Mouse (Mus musculus) stomach, embryonic 16.5 days (tissue): ENCODE measurements around the gene Pkn2. TPM values are rescaled to one million over a fixed set of nuclear protein-coding genes. Genes with fewer than 3 reads are reported as not detected.

Experiments used
- ATAC-seq: fragments of 200-750 bp; cut with Nextera tagmentation; 2 replicates; pipeline ENCODE4 v1.8.0; 2017; ENCODE audit warnings: moderate number of reproducible peaks, moderate TSS enrichment; ENCODE audit not compliant: insufficient read depth, low FRiP score
- H3K27ac ChIP-seq: fragments of 300-500 bp; sonication (generic); 2 replicates; pipeline ENCODE4 v1.5.1; 2014; ENCODE audit warnings: low read length
- H3K27me3 ChIP-seq: fragments of 300-500 bp; sonication (generic); 2 replicates; pipeline ENCODE4 v1.6.1; 2014; ENCODE audit warnings: low read length, control low read depth, mixed read lengths; ENCODE audit not compliant: control insufficient read depth, insufficient read depth
- H3K36me3 ChIP-seq: fragments of 300-500 bp; sonication (generic); 2 replicates; pipeline ENCODE4 v1.6.1; 2014; ENCODE audit warnings: low read length; ENCODE audit not compliant: control insufficient read depth, insufficient read depth
- H3K4me1 ChIP-seq: fragments of 300-500 bp; sonication (generic); 2 replicates; pipeline ENCODE4 v1.6.1; 2014; ENCODE audit warnings: low read length, control low read depth, mixed read lengths; ENCODE audit not compliant: control insufficient read depth, insufficient read depth
- H3K4me2 ChIP-seq: fragments of 300-500 bp; sonication (generic); 2 replicates; pipeline ENCODE4 v1.6.1; 2014; ENCODE audit warnings: low read depth, low read length, mixed read lengths
- H3K4me3 ChIP-seq: fragments of 300-500 bp; sonication (generic); replicated peaks from 2 replicates; pipeline ENCODE4 v1.5.1; 2014; ENCODE audit warnings: mild to moderate bottlenecking, low read length
- H3K9ac ChIP-seq: fragments of 300-500 bp; sonication (generic); 2 replicates; pipeline ENCODE4 v1.6.1; 2014; ENCODE audit warnings: low read length
- H3K9me3 ChIP-seq: fragments of 300-500 bp; sonication (generic); replicated peaks from 2 replicates; pipeline ENCODE4 v1.6.1; 2016; ENCODE audit warnings: low read length, control low read depth; ENCODE audit not compliant: control insufficient read depth
- WGBS: fragments of 180-500 bp; shearing (Covaris S2); extraction: QIAGEN DNeasy Blood & Tissue Kit; methylation state at CpG from one replicate; pipeline ENCODE4 v1.1.7; 2014; 5-methylcytosine and 5-hydroxymethylcytosine counted together
- polyA plus RNA-seq: library from polyadenylated mRNA; unstranded; fragments of >200 nt; fragmentation: Nextera tagmentation; extraction: Ambion mirVana; gene quantifications from 2 replicates; pipeline ENCODE4 v1.2.1, GENCODE M21; 2015

Gene Pkn2
- polyA plus RNA-seq, 1 experiment from 2014 or later, result 33.8 TPM

GRCm38 (mm10) chr3:142760356-142760755 is 121.4 kb downstream of the Pkn2 start:
- Histone ChIP-seq H3K4me1 (no peaks in the 10 kb centered on the region), H3K36me3 (no peaks in the 10 kb centered on the region), H3K9ac (no peak overlapping the region), H3K4me2 (no peak overlapping the region), H3K9me3 (no peaks in the 10 kb centered on the region), H3K27me3 (no peaks in the 10 kb centered on the region), H3K4me3 (no peak overlapping the region), H3K27ac (no peak overlapping the region)
- WGBS, result 70% methylated on average over 6 of the region's 6 CpGs
- no peak for ATAC-seq

- 81% methylated on average over 7 of the region's 7 CpGs for WGBS
- no peak for ATAC-seq
- Histone ChIP-seq H3K36me3 (no peaks in the 10 kb centered on the region), H3K4me2 (no peak overlapping the region), H3K4me3 (no peak overlapping the region), H3K9ac (no peak overlapping the region), H3K9me3 (no peaks in the 10 kb centered on the region), H3K27ac (no peak overlapping the region), H3K4me1 (no peaks in the 10 kb centered on the region), H3K27me3 (no peaks in the 10 kb centered on the region)
These were observed 123.2 kb downstream of the Pkn2 start for GRCm38 (mm10) chr3:142758593-142758992.

GRCm38 (mm10) chr3:142757841-142758240 is 124.0 kb downstream of the Pkn2 start:
- H3K4me2 ChIP-seq, result no peak overlapping the region; the same call in 1 of the 2 replicates

GRCm38 (mm10) chr3:142755132-142755867 is 126.5 kb downstream of the Pkn2 start:
- ATAC-seq, result no peak
- no peaks in the 10 kb centered on the region for H3K4me1 ChIP-seq
- H3K27me3 ChIP-seq, result no peaks in the 10 kb centered on the region
- H3K27ac ChIP-seq, result no peak overlapping the region
- 77% methylated on average over 18 of the region's 18 CpGs for WGBS
- no peak overlapping the region for H3K4me3 ChIP-seq
- H3K4me2 ChIP-seq, result no peak overlapping the region
- no peak overlapping the region for H3K9ac ChIP-seq
- no peaks in the 10 kb centered on the region for H3K9me3 ChIP-seq
- no peaks in the 10 kb centered on the region for H3K36me3 ChIP-seq

More at GRCm38 (mm10) chr3:142757841-142758240, 124.0 kb downstream of the Pkn2 start:
- no peak for ATAC-seq
- Histone ChIP-seq H3K9ac (no peak overlapping the region), H3K27ac (no peak overlapping the region), H3K4me1 (no peaks in the 10 kb centered on the region), H3K4me3 (no peak overlapping the region), H3K27me3 (no peaks in the 10 kb centered on the region), H3K36me3 (no peaks in the 10 kb centered on the region), H3K9me3 (no peaks in the 10 kb centered on the region)
- 38% methylated on average over 12 of the region's 12 CpGs for WGBS

- Histone ChIP-seq H3K9me3 (no peaks in the 10 kb centered on the region), H3K4me3 (no peak overlapping the region), H3K27ac (no peak overlapping the region), H3K9ac (no peak overlapping the region), H3K27me3 (no peaks in the 10 kb centered on the region), H3K4me2 (no peak overlapping the region), H3K36me3 (no peaks in the 10 kb centered on the region), H3K4me1 (no peaks in the 10 kb centered on the region)
- 82% methylated on average over 16 of the region's 16 CpGs for WGBS
- no peak for ATAC-seq
These were observed 132.7 kb downstream of the Pkn2 start for GRCm38 (mm10) chr3:142749131-142749530.

GRCm38 (mm10) chr3:142747673-142748072 is 134.1 kb downstream of the Pkn2 start:
- Histone ChIP-seq H3K9ac (no peak overlapping the region), H3K4me3 (no peak overlapping the region), H3K36me3 (no peaks in the 10 kb centered on the region), H3K4me1 (no peaks in the 10 kb centered on the region), H3K4me2 (no peak overlapping the region), H3K27me3 (no peaks in the 10 kb centered on the region), H3K9me3 (no peaks in the 10 kb centered on the region), H3K27ac (no peak overlapping the region)
- 95% methylated on average over 7 of the region's 7 CpGs for WGBS
- ATAC-seq, result no peak

GRCm38 (mm10) chr3:142745076-142745475 is 136.7 kb downstream of the Pkn2 start:
- H3K4me1 ChIP-seq, result no peaks in the 10 kb centered on the region
- no peaks in the 10 kb centered on the region for H3K36me3 ChIP-seq
- no peak overlapping the region for H3K4me2 ChIP-seq
- H3K27me3 ChIP-seq, result no peaks in the 10 kb centered on the region
- no peak for ATAC-seq
- no peaks in the 10 kb centered on the region for H3K9me3 ChIP-seq
- WGBS, result 92% methylated on average over 2 of the region's 2 CpGs
- H3K9ac ChIP-seq, result no peak overlapping the region
- no peak overlapping the region for H3K4me3 ChIP-seq
- no peak overlapping the region for H3K27ac ChIP-seq

GRCm38 (mm10) chr3:142743973-142744898 is 137.6 kb downstream of the Pkn2 start:
- H3K4me3 ChIP-seq, result no peak overlapping the region
- no peaks in the 10 kb centered on the region for H3K36me3 ChIP-seq
- no peaks in the 10 kb centered on the region for H3K9me3 ChIP-seq
- ATAC-seq, result no peak
- no peaks in the 10 kb centered on the region for H3K27me3 ChIP-seq
- H3K4me2 ChIP-seq, result no peak overlapping the region
- no peaks in the 10 kb centered on the region for H3K4me1 ChIP-seq
- no peak overlapping the region for H3K9ac ChIP-seq
- no peak overlapping the region for H3K27ac ChIP-seq
- 58% methylated on average over 21 of the region's 21 CpGs for WGBS
